Mouse (Mus musculus) R1 (cell line): ENCODE data around the gene Cep112.

Source experiments
- DNase-seq: peaks from one replicate; pipeline ENCODE4 v3.0.0-alpha.2; 2018; ENCODE audit warnings: low read depth, low spot score

Cep112 gene

DNA sequence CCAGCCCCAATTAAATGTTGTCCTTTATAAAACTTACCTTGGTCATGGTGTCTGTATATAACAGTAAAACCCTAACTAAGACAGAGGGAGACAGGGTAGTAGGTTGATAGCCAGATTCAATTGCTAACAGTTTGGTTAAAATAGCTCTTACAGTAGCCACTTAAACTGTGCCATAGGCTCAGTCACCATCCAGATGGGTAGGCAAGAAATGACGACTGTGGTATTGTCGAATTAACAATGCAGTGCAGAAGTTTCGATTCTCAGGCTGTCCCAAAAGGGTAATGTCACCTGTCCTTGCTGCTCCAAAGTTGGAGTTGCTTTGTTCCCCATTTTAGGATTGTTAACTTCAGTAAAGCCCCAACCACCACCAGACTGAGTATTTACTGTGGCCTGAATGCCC, 446.8 kb downstream of the Cep112 start:
- DNase-seq, result no peak

DNA sequence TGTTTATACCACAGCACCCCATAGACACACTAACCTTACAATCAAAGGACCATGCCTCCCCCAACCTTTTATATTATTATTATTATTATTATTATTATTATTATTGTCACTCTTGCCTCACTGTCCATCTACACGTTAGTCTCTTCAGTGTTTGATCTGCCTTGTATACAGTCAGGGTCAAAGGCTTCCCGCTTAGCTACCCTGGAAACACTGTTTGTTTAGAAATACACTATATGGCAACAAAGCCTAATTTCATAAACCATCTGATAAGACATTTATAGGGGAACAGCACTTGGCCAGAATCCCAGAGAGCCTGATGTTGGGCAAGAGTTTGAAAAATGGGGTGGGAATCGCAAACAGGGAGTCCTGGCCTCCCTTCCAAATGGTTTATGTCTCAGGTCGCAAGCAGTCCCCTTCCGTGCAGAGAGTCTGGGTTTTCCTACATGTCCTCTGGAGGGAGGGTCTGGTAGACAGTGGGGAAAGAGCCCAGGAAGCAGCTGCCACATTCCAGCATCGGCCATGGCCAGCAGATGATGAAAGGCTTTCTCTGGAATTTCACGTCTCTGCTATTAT, 451.7 kb downstream of the Cep112 start:
- DNase-seq, result no peak

DNA sequence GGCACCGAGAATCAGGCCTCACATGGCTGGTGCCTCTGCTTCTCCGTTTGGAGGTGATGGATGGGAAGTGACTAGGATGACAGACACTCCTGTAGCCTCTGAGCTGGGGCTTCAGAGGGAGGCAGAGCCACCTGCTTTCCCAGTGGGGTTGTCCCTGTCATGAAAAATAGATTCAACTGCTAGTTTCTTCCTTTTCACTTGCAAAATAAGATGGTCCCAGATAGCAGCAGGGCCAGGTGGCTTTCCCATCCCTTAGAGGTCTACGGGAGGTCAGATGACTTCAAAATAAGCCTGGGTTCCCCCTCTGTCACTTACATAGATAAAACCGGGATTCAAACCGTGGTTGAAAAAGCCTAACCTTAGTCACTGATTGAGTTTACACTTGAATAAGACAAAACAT, 452.5 kb downstream of the Cep112 start:
- no peak for DNase-seq

DNA sequence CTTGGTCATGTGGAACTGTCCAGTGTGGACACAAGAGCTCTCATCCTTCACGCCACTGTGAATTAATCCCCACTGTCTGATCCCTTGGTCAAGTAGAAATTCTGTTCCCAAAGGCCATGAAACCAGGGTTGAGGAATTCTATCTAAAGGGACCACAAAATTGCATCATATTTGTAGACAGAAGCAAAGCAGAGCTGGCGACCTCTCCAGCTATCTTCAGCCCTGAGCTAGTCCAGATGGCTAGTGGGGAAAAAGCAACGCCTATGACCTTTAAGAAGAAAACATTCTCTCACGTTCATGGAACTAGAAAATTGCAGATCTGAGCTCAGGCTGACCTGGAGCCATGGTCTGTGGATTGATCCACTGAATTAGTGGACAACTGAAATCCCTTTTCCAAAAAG, 455.6 kb downstream of the Cep112 start:
- no peak for DNase-seq

DNA sequence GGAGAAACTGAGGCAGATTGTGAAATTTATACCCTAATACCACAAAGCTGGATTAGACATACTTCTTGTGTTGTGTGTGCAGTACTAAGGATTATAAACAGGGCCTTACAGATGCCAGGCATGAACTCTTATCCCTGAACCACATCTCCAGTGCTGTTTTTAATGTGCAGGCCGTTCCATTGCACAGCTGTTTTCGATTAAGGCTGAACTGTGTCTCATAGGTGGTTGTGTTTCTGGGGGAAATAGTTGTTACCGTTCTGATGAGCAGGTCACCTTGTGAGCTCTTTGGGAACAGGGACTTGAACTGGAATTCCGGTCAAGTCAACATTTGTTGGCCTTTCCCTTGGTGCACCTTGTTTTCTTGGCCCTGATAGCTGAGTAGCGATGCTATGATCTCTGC, 456.7 kb downstream of the Cep112 start:
- DNase-seq, result no peak

DNA sequence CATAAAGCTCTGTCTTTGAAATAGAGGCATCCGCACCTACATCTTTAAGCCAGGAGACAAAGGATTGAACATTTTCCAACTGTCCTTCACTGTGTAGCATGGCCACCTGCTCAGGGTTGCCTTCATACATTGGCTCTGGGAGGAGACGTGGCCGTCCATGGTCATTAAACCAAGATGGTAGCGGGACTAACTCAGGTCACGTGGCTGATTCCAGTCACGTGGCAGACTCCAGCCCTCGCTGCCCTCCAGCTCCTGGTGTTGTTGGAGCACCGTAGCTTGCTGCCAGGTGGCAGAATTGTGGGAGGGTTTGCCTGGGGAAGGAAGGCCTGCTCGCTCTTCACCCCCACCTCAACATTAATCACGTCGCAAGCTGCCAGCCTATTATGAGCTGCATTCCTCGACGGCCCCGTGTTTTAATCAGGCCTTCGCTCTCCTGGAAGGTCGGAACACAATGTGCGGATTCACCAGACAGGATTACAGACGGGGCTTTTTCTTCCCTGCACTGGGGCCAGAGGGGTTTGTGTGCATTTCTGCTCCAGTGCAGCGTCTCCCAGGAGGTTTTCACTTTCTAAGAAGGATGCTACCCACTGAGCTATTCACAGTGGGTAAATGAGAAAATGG, 460.4 kb downstream of the Cep112 start:
- peak; percentile 22 for DNase-seq

DNA sequence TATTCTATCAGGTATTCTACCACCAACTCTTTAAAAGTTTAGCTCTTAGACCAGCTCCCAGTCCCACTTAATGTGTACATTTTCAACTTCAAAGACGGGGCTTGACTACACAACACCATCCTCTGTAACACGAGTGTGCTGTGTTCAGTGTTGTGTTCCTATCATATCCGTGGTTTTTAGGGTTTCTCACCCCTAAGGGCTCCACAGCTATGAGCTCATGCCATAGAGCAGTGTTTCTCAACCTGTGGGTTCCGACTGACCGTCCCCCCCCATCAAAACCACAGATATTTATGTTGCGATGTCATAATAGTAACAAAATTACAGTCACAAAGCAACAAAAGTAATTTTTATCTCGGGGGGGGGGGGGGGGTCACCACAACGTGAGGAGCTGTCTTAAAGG, 461.1 kb downstream of the Cep112 start:
- no peak for DNase-seq

DNA sequence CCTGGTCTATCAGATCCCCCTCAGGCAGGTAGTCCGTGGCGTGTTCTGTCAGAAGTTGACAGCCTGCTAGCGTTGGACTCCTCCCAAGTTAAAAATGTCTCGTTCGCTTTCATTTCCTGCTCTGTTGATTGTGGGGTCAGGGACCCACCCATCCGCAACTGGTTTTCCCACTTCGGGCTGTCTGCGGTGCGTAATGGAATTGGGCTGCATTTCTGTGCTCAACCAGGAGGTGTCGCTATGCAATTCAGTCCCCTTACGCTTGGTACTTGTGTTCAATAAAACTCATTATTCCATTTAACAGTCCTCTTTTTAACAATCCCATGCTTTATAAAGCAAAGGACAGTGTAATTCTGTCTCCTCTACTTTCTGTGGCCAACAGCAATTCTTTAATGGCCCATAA, 464.1 kb downstream of the Cep112 start:
- peak; percentile 84 for DNase-seq

DNA sequence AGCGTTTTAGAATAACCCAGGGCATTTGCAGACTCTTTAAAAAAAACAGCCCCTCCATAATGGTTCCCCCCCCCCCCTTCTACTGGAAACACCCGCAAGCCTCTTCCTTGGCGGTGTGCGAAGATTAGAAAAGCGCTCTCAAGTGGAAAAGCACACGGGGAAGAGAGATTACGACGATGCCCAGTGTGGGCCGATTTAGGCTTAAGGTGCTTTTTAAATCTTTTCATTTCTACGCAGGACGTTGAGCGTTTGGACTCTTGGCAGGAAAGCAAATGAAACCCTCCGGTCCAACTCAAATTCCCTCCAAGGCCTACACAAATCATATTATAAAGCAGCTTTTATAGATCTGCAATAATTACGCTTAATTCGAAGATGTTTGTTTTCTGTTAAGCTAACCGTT, 465.6 kb downstream of the Cep112 start:
- no peak for DNase-seq

DNA sequence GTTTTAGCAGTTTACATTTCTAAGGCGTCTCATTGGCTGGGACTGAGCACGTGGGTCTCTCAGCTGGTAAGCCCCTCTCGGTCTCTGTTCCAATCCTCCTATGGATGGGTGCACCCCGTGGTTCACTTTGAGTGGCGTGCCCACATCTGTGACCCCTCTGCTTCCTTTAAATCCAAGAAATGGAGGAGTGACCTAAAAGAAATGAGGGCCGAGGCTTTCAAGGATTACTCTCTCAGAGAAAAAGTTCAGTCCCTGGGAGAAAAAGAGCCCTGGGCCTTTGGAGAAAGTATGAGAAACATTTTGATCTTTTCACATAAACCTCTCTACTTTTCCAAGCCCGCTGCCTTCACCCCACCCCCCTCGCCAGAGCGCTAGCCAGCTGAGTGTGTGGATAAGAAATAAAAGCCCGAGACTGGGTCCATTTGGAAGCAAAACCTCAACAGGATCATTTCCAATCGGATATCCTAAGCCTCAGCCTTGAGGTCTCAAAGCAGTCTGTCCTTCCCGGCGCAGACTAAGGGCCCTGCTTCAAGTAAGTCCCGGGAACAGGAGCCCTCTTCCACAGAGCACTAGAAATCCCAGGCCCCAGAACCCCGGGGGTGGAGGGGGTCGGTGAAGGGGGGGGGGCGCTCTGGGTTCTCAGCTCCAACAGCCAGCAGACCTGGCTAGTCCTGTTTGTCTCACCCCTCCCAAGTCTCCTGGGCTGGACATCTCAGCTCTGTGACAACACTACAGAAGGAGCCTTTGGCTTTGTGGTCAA, 466.3 kb downstream of the Cep112 start:
- peak; percentile 58 for DNase-seq

DNA sequence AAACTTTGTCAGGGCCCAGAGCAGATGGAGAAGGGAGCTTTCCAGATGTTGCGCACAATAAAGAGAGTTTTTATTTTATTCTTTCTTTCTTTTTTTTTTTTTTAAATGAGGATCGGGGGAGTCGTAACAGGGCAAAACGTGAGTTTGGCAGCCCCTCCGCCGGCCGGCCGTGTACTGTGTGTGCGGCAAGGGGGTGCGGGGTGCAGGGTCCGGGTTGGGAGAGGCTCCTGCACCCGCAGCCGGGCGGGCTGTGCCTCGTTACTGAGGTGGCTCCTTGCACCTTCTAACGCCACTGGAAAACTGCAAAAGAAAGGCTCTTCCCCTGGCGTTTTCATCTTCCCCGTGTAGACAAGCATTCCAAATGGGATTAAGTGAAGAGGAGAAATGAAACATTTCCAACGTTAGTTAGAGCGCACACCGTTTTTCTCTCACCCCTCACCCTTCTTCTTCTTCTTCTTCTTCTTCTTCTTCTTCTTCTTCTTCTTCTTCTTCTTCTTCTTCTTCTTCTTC, 466.9 kb downstream of the Cep112 start:
- no peak for DNase-seq

DNA sequence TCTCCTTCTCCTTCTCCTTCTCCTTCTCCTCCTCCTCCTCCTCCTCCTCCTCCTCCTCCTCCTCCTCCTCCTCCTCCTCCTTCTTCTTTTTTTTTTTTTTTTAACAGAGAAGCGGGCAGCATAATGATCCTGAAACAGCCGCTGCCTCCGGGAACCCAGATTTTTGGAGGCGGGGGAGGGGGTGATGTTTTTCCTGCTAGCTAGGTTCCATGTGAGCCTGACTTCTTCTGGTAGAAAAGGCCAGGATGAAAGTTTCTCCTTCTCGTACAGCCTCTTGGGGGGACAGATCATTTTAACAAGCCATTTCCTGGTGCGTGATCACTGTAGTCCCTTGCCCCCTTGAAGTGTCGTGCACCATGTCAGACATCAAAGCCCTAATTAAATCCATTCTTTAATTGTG, 467.4 kb downstream of the Cep112 start:
- DNase-seq, result no peak

DNA sequence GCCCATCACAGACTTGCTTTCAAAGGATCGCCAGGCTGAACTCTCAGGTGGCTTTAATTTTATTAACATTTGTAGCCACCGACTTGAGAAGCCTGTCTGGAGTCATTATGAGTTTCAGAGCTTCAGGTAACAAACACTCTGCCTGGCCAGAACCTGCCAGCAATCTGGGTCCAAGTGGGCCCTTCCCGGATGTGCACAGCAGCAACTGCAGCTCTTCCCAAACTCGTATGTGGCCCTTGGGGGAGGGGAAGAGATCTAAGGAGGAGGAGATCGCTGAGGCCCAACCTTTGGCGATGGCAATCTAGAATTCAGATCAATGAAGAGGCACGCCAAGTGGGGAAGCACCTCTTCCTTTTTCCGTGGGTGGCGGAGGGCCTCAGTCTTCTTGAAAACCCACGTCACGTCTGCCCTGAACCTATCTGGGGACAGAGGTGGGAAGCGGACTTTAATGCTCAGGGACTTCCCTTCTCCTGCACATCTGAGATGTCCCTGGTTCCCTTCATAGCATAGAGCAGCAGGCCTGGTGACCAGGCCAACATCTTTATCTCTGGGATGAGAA, 468.3 kb downstream of the Cep112 start:
- no peak for DNase-seq

DNA sequence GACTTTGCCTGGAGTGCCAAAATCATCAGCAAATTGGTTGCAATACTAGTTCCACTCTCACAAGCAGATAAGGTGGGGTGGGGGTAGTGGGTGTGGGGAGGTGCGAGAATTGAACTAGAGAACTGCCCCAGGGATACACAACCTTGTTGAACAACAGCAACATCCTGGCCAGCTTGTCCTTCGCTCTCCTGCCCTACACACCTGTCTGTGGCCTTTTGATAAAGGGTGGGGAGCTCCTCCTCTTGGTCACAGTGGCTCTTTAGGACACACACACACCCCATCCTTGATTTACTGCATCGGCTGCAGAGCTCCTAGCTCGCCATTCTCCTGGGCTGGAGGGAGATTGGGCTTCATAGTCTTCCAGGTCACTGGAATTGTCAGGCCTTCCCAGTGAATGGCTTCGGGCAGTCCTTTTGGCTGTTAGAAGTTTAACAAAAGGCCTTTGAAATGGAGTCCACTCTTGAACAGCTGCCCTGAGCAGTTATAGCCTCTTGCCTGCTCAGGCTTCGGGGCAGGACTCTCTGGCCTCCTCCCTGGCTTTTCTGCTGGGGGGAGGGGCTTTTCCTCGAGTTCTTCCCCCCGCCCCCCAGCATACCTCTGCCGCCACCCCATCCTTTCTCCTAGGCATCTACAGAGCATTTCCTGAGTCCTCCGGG, 469.0 kb downstream of the Cep112 start:
- DNase-seq, result no peak

DNA sequence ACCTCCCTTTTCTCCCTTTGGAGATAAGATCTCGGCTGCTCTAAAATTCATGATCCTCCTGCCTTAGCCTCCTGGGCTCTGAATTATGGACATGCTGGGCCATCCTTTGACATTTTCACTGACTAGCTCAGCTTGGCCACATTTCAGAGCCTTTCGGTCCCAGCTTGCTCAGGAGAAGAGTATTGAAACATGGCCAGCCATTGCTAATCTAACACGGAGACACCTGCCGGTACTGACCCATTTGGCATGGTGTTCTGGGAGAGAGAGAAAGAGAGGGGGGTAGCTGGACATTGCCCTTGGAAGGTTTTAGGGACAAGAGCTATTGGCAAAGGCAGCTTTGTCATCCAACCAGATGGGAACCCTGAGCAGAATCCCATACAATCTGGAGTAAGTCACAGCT, 472.0 kb downstream of the Cep112 start:
- DNase-seq, result no peak

DNA sequence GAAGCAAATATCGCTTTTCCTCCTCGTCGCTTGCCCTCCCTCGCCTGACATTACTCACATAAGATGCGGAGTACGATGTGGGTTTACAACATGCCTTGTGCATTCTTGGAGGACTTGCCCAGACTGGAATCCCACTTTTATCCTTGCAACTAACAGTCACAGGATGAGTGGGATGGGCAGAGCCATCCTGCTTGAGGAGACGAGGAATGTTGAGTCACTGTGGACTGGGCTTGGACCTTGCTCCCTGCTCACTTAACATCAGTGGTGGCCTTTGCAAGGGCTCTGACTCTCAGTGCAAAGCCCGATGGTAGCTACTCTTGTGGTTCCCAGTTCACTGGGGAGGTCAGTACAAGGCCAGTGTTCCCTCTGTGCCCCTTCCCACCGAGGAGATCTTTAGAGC, 473.1 kb downstream of the Cep112 start:
- DNase-seq, result no peak

DNA sequence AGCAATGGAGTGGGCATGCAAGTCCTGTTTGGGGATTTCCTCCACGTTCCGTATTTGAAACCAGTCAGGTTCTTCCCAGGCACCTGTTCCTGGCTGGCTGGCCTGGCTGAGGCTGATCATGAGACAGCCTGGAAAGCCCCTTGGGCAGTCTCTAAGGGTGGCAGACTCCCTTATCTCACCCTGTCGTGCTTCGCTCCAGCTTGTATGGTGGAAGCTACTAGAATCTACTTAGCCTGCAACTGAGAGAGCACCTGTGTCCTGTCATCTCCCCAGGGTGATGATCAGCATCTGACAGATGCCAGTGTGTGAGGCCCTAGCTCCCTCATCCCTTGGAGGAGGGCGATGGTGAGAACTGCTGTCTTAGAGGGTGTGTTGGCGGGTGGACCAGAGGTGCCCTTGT, 473.5 kb downstream of the Cep112 start:
- no peak for DNase-seq

DNA sequence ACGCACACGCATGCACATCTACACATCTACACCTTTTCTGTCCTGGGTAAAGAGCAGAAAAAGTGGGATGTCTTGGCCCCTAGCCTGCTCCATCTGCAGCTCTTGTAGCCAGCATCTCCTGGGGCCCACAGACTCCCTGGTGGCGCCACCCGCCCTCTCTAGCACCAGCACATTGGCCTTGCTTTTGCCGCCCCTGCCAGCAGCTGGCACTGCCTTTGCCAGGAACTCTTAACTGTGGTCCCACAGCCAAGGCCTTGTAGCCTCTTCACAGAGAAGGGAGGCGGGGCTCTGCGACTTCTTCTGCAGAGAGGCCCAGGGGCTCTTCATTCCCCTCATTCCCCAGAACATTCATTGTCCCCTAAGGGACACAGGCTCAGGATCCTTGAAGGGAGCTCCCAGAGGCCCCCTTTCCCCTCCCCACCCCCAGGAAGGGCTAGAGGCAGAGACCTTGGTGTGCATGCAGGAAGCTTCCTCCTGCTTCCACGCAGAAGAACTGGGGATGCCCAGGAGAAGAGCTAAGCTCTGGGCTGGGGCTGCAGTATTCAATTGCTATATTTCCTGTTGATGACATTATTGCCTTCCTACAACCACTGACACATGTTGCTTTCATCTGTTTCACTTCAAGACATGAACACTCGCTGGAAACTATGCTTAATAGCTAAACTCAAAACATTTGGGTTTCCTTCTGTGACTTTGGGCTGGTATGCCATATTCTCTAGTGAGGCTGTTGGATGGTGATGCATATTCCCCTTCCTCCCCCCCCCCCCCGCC, 475.9 kb downstream of the Cep112 start:
- DNase-seq, result no peak

DNA sequence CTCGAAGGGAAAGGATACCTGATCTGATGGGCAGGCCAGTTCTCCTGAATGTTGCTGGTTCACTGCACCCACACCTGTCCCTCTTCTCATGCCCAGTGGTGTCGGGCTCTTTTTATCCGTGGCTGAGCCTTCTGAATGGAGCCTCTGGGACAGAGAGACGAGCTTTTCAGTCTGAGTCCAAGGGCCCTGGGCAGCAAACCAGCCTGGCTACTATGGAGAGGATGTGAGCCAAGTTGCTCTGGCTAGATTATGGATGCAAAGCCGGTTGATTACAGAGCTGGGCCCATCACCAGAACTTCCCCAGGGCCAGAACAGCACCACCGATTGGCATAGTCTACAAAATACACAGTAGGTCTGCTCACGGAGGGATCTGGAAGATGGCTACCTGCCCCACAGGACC, 476.7 kb downstream of the Cep112 start:
- no peak for DNase-seq

DNA sequence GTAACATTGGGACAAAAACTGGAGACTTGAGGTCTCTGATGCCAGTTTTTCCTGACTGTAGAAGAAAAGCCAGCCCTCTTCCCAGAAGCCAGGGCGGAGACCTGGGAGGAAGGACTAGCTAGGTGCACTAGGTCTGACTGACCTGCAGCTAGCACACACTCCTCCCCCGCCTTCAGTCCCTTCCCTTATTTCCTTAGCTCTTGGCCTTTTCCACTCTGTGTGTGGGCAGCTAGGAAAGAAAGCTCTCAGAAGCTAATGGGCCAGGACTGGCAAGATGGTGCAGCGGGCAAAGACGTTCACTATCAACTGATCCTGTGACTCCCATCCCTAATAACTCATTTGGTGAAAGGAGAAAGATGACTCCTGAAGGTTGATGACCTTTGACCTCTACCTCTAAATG, 477.3 kb downstream of the Cep112 start:
- DNase-seq, result no peak

DNA sequence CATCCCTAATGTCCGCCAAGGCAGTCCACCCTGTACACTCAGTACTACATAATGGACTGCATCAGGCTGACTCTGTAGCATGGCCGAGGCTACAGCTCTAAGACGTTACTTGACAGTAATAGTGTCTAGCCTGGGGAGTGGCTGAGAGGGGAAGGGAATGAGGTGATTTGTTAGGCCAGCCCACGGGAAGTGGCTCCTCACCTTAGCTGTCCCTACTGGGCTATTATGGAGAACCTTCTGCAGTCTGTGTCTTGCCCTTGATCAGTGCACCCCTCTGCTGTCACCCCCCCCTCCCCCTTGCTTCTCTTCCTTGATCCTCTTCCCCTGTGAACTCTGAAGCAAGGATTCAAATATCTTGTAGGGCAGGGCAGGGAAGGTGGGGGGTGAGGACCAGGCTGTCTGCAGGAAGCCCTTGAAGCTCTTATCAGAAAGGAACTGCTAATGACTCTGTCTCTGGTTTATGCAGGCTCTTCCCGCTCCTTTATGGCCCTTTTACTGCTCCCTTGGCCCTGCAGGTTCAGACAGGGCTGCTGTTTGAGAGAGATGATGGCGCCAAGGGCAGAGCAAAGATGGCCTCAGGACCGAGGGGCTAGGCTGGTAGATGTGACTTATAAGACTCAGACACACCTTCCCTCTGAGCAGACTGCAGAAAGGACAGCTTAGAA, 481.7 kb downstream of the Cep112 start:
- DNase-seq, result no peak
